Mouse (Mus musculus) lung, postnatal 0 days (tissue): ENCODE measurements at regions not wholly inside any gene's neighbourhood (a gene's known extent, or its start where the extent isn't known, plus 50 kb on each side); places are given as distances from the start of the nearest gene placed in this dataset.

ENCODE experiments used
- ATAC-seq: fragments of 200-750 bp; cut with Nextera tagmentation; 2 replicates; pipeline ENCODE4 v1.8.0; 2017; ENCODE audit warnings: moderate library complexity
- DNase-seq: peaks from one replicate; pipeline ENCODE4 v3.0.0-alpha.2; 2016; ENCODE audit warnings: low spot score
- H3K27ac ChIP-seq: fragments of 300-500 bp; sonication (generic); 2 replicates; pipeline ENCODE4 v1.5.1; 2014; ENCODE audit warnings: antibody characterized with exemption, mild to moderate bottlenecking, low read length, mixed read lengths
- H3K27me3 ChIP-seq: fragments of 300-500 bp; sonication (generic); replicated peaks from 2 replicates; pipeline ENCODE4 v1.6.1; 2014; ENCODE audit warnings: low read length, mixed read lengths; ENCODE audit not compliant: insufficient read depth
- H3K36me3 ChIP-seq: fragments of 300-500 bp; sonication (generic); 2 replicates; pipeline ENCODE4 v1.6.1; 2014; ENCODE audit warnings: low read length, mixed read lengths; ENCODE audit not compliant: insufficient read depth
- H3K4me1 ChIP-seq: fragments of 300-500 bp; sonication (generic); 2 replicates; pipeline ENCODE4 v1.6.1; 2014; ENCODE audit warnings: antibody characterized with exemption, low read depth, low read length, mixed read lengths; ENCODE audit not compliant: insufficient read depth
- H3K4me2 ChIP-seq: fragments of 300-500 bp; sonication (generic); replicated peaks from 2 replicates; pipeline ENCODE4 v1.6.1; 2014; ENCODE audit warnings: low read depth, mild to moderate bottlenecking, low read length, moderate library complexity, mixed read lengths
- H3K4me3 ChIP-seq: fragments of 300-500 bp; sonication (generic); 2 replicates; pipeline ENCODE4 v1.5.1; 2014; ENCODE audit warnings: low read depth, low read length
- H3K9ac ChIP-seq: fragments of 300-500 bp; sonication (generic); replicated peaks from 2 replicates; pipeline ENCODE4 v1.6.1; 2014; ENCODE audit warnings: low read depth, mild to moderate bottlenecking
- H3K9me3 ChIP-seq: fragments of 300-500 bp; sonication (generic); 2 replicates; pipeline ENCODE4 v1.6.1; 2016; ENCODE audit warnings: low read length, mixed read lengths
- CTCF ChIP-seq: IDR thresholded peaks from 2 replicates; pipeline ENCODE4 v1.5.1; 2016; ENCODE audit warnings: antibody characterized with exemption, mild to moderate bottlenecking
- EP300 ChIP-seq: IDR thresholded peaks from 2 replicates; pipeline ENCODE4 v1.6.1; 2016; ENCODE audit warnings: antibody characterized with exemption, mild to moderate bottlenecking, control low read depth
- WGBS: fragments of 180-500 bp; shearing (Covaris S2); extraction: QIAGEN DNeasy Blood & Tissue Kit; methylation state at CpG from one replicate; pipeline ENCODE4 v1.1.7; 2014; 5-methylcytosine and 5-hydroxymethylcytosine counted together

DNA sequence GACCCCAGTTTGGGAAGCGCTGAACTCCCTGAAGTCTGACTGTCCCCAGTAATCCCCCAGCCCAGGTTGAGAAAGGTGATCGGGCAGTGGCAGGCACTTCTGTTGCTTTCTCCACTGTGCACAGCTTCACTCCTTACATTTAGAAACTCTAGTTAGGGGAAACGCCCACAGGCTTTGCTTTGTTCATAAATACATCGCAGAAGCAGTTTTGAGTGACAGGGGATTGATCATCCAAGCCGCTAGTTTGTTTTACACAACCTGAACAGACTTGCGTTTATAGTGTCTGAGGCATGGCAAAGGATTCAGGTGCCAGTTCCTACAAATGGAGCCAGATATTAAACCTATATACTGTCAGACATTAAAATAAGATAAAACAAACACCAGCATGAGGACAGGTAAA lies 421.4 kb downstream of the Wdr11 start:
- ATAC-seq (no peak), DNase-seq (no peak)
- Histone ChIP-seq H3K27me3 (no peaks in the 10 kb centered on the region), H3K4me3 (no peak overlapping the region), H3K9ac (no peak overlapping the region), H3K4me2 (no peak overlapping the region), H3K9me3 (no peaks in the 10 kb centered on the region), H3K27ac (no peak overlapping the region), H3K36me3 (no peaks in the 10 kb centered on the region), H3K4me1 (peaks cover 9% of the 10 kb centered on the region; the same call in 1 of the 2 replicates)
- 78% methylated on average over 6 of the region's 6 CpGs for WGBS
- TF ChIP-seq CTCF (no peak), EP300 (no peak)

DNA sequence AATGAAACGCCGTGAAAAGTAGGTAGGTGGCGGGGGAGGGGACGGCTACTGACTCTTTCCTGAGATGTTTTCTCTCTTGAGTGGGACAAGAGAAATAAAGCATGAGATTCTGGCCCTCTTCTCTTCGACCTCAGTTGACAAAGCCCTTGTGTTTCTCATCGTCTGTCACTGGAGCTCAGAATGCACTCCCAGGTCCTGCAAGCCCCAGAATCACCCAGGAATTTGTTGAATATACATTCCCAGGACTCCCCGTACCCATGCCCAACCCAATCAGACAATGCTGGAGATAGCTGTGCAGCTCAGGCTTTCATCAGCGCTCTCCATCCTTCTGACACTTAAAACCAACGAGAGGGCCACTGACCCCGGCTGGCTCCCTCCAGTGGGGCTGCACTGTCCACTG lies 422.9 kb downstream of the Wdr11 start:
- no peak overlapping the region for H3K27ac ChIP-seq
- TF ChIP-seq EP300 (no peak), CTCF (no peak)
- H3K4me2 ChIP-seq, result no peak overlapping the region
- no peaks in the 10 kb centered on the region for H3K36me3 ChIP-seq
- peaks cover 9% of the 10 kb centered on the region; the same call in 1 of the 2 replicates for H3K4me1 ChIP-seq
- no peak overlapping the region for H3K4me3 ChIP-seq
- DNase-seq (no peak), ATAC-seq (no peak)
- H3K27me3 ChIP-seq, result no peaks in the 10 kb centered on the region
- no peak overlapping the region for H3K9ac ChIP-seq
- WGBS, result 39% methylated on average over 10 of the region's 10 CpGs
- no peaks in the 10 kb centered on the region for H3K9me3 ChIP-seq

GRCm38 (mm10) chr7:130015375-130016014 lies 423.8 kb downstream of the Wdr11 start:
- 23% methylated on average over 5 of the region's 5 CpGs for WGBS
- no peak for TF ChIP-seq EP300
- TF ChIP-seq CTCF, result no peak
- H3K4me2 ChIP-seq, result no peak overlapping the region
- no peak overlapping the region for H3K9ac ChIP-seq
- H3K4me1 ChIP-seq, result peaks cover 9% of the 10 kb centered on the region; the same call in 1 of the 2 replicates
- DNase-seq (no peak), ATAC-seq (0 out of 2 replicates have a peak, but pooled peaks have one; percentile 9)
- no peaks in the 10 kb centered on the region for H3K9me3 ChIP-seq
- H3K27ac ChIP-seq, result peak overlapping the region; percentile 39
- no peak overlapping the region for H3K4me3 ChIP-seq
- no peaks in the 10 kb centered on the region for H3K27me3 ChIP-seq
- no peaks in the 10 kb centered on the region for H3K36me3 ChIP-seq

- H3K4me2 ChIP-seq, result no peak overlapping the region
- ATAC-seq, result peak; percentile 64
These were observed 424.6 kb downstream of the Wdr11 start for GRCm38 (mm10) chr7:130016015-130016874.

DNA sequence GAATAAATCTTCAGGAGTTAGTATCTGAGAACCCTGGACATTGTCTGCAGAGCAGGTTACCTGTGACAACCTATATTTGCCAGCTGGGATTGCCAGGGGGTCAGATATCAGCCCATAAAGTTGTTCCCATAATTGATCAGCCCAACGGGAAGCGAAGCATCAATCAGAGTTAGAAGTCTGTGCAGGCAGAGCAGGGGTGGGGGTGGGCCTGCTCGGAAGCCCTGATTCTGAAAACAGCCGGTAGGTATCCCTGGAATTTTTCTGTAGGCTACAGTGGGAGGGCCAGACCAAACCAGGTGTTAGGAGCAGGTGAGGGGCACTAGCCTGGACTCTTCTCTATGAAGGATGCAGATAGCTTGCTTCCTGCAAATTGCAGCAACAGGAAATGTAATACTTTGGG lies 427.2 kb downstream of the Wdr11 start:
- Histone ChIP-seq H3K36me3 (no peaks in the 10 kb centered on the region), H3K27ac (no peak overlapping the region), H3K9ac (no peak overlapping the region), H3K27me3 (no peaks in the 10 kb centered on the region), H3K4me3 (no peak overlapping the region), H3K4me1 (peaks cover 9% of the 10 kb centered on the region; the same call in 1 of the 2 replicates), H3K4me2 (no peak overlapping the region), H3K9me3 (no peaks in the 10 kb centered on the region)
- TF ChIP-seq EP300, result no peak
- TF ChIP-seq CTCF, result no peak
- WGBS, result 36% methylated on average over 4 of the region's 4 CpGs
- ATAC-seq (no peak), DNase-seq (no peak)

More at GRCm38 (mm10) chr7:130016015-130016874, 424.6 kb downstream of the Wdr11 start:
- 34% methylated on average over 17 of the region's 17 CpGs for WGBS
- Histone ChIP-seq H3K36me3 (no peaks in the 10 kb centered on the region), H3K4me1 (peaks cover 9% of the 10 kb centered on the region; the same call in 1 of the 2 replicates), H3K27me3 (no peaks in the 10 kb centered on the region), H3K9me3 (no peaks in the 10 kb centered on the region), H3K9ac (no peak overlapping the region), H3K27ac (peak overlapping the region; percentile 39), H3K4me3 (no peak overlapping the region)
- peak; percentile 69 for DNase-seq
- TF ChIP-seq CTCF (no peak), EP300 (no peak)

DNA sequence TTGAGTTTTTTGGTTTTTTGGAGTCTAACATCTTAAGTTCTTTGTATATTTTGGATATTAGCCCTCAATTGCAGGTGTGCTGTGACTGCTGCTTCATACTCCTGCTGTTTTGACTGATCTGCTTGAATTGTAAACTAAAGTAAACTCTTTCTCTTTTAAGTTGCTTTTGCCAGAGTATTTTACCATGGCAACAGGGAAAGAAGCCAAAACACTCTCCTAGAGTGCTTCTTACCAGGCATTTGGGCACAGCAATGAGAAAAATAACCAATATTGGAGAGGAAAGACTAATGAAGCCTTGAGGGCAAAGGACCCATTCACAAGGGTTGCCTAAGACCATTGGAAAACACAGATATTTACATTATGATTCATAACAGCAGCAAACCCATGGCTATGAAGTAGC lies 437.3 kb downstream of the Wdr11 start:
- H3K4me1 ChIP-seq, result no peaks in the 10 kb centered on the region
- ATAC-seq, result peak; percentile 41; the same call in 1 of the 2 replicates
- H3K9ac ChIP-seq, result no peak overlapping the region
- H3K9me3 ChIP-seq, result no peaks in the 10 kb centered on the region
- H3K27me3 ChIP-seq, result no peaks in the 10 kb centered on the region
- no peak overlapping the region for H3K27ac ChIP-seq
- peak; percentile 66 for DNase-seq
- no peaks in the 10 kb centered on the region for H3K36me3 ChIP-seq
- no peak overlapping the region for H3K4me3 ChIP-seq
- TF ChIP-seq CTCF, result no peak
- TF ChIP-seq EP300, result peak; percentile 44; the same call in 1 of the 2 replicates
- H3K4me2 ChIP-seq, result no peak overlapping the region
